Mouse (Mus musculus) bone marrow, adult 2 months (tissue): ENCODE results near the gene Sobp.

Experiments used
- CTCF ChIP-seq: fragments of 200-500 bp; IDR thresholded peaks from 2 replicates; pipeline ENCODE4 v1.5.1; 2011; ENCODE audit warnings: low read length, control low read depth; ENCODE audit not compliant: control insufficient read depth, insufficient read depth
- POLR2A ChIP-seq: fragments of 200-500 bp; IDR thresholded peaks from 2 replicates; pipeline ENCODE4 v1.6.1; 2011; ENCODE audit warnings: low read depth, mild to moderate bottlenecking, control low read depth, low read length, borderline replicate concordance; ENCODE audit not compliant: control insufficient read depth

GRCm38 (mm10) chr10:43021017-43021416 is 153.3 kb downstream of the Sobp start:
- no peak for TF ChIP-seq CTCF
- no peak for TF ChIP-seq POLR2A
